Mouse (Mus musculus) spleen, adult 2 months (tissue): Measurements from ENCODE around the gene Wsb1. TPM values are rescaled to one million over a fixed set of nuclear protein-coding genes. Genes with fewer than 3 reads are reported as not detected.

ENCODE experiments used
- DNase-seq, 2 experiments: peaks; one replicate each; pipeline versions ENCODE4 v3.0.0 to v3.0.0-alpha.2; 2012 to 2021; ENCODE audit warnings: low spot score in 2 of 2, low read depth in 1 of 2
- H3K27ac ChIP-seq: fragments of 200-500 bp; 2 replicates; pipeline ENCODE4 v1.5.1; 2012; ENCODE audit warnings: low read length, inconsistent platforms; ENCODE audit not compliant: insufficient read depth
- H3K27me3 ChIP-seq: fragments of 200-500 bp; 2 replicates; pipeline ENCODE4 v1.6.1; 2012; ENCODE audit warnings: mild to moderate bottlenecking, moderate library complexity, low read length, inconsistent platforms; ENCODE audit not compliant: control insufficient read depth, insufficient read depth
- H3K36me3 ChIP-seq: fragments of 200-500 bp; 2 replicates; pipeline ENCODE4 v1.6.1; 2012; ENCODE audit warnings: mild to moderate bottlenecking, low read length, inconsistent platforms; ENCODE audit not compliant: control insufficient read depth, insufficient read depth
- H3K4me1 ChIP-seq: fragments of 200-500 bp; 2 replicates; pipeline ENCODE4 v1.6.1; 2011; ENCODE audit warnings: inconsistent platforms; ENCODE audit not compliant: control insufficient read depth, insufficient read depth, insufficient read length
- H3K4me3 ChIP-seq: fragments of 200-500 bp; 2 replicates; pipeline ENCODE4 v1.5.1; 2011; ENCODE audit warnings: mild to moderate bottlenecking, inconsistent platforms; ENCODE audit not compliant: insufficient read depth, insufficient read length; ENCODE audit errors: extremely low read depth
- CTCF ChIP-seq: fragments of 200-500 bp; IDR thresholded peaks from 2 replicates; pipeline ENCODE4 v1.5.1; 2011; ENCODE audit warnings: mild to moderate bottlenecking, inconsistent platforms; ENCODE audit not compliant: insufficient read depth, insufficient read length, insufficient replicate concordance; ENCODE audit errors: extremely low read depth
- POLR2A ChIP-seq: fragments of 200-500 bp; IDR thresholded peaks from 2 replicates; pipeline ENCODE4 v1.6.1; 2011; ENCODE audit warnings: low read depth, low read length, inconsistent platforms
- WGBS: fragments of 180-500 bp; shearing (Covaris S2); methylation state at CpG from one replicate; pipeline ENCODE4 v1.1.7; 2018; 5-methylcytosine and 5-hydroxymethylcytosine counted together
- polyA plus RNA-seq: library from polyadenylated mRNA; depleted of rRNA; stranded (reverse); fragments of >200 nt; gene quantifications from 2 replicates; pipeline ENCODE4 v1.2.3, GENCODE M21; 2012

The Wsb1 gene
- polyA plus RNA-seq, 1 experiment = 30.1 TPM

- Histone ChIP-seq H3K27ac (no peak overlapping the region), H3K27me3 (no peaks in the 10 kb centered on the region), H3K4me1 (no peaks in the 10 kb centered on the region; the same call in none of the 2 replicates), H3K4me3 (no peak overlapping the region), H3K36me3 (no peaks in the 10 kb centered on the region)
- DNase-seq = no peak
- TF ChIP-seq CTCF (no peak), POLR2A (no peak)
- WGBS = 68% methylated on average over 3 of the region's 3 CpGs
These were observed 38.6 kb upstream of the Wsb1 start for GRCm38 (mm10) chr11:79293025-79293424.

- TF ChIP-seq CTCF (no peak), POLR2A (no peak)
- WGBS = 64% methylated on average over 3 of the region's 3 CpGs
These were observed 37.7 kb upstream of the Wsb1 start for GRCm38 (mm10) chr11:79292130-79292529.

GRCm38 (mm10) chr11:79291651-79292050 is 37.2 kb upstream of the Wsb1 start:
- no peak for DNase-seq
- Histone ChIP-seq H3K4me3 (no peak overlapping the region), H3K27ac (no peak overlapping the region), H3K27me3 (no peaks in the 10 kb centered on the region), H3K4me1 (peaks cover 8% of the 10 kb centered on the region), H3K36me3 (no peaks in the 10 kb centered on the region)
- TF ChIP-seq POLR2A = no peak
- no peak for TF ChIP-seq CTCF
- WGBS = 64% methylated on average over 5 of the region's 5 CpGs

More at GRCm38 (mm10) chr11:79292130-79292529, 37.7 kb upstream of the Wsb1 start:
- H3K27ac ChIP-seq = no peak overlapping the region
- H3K36me3 ChIP-seq = no peaks in the 10 kb centered on the region
- no peak overlapping the region for H3K4me3 ChIP-seq
- no peak for DNase-seq
- H3K4me1 ChIP-seq = peaks cover 6% of the 10 kb centered on the region
- no peaks in the 10 kb centered on the region for H3K27me3 ChIP-seq

GRCm38 (mm10) chr11:79290473-79290872 is 36.0 kb upstream of the Wsb1 start:
- Histone ChIP-seq H3K27me3 (no peaks in the 10 kb centered on the region), H3K36me3 (no peaks in the 10 kb centered on the region), H3K27ac (no peak overlapping the region), H3K4me3 (no peak overlapping the region), H3K4me1 (peaks cover 15% of the 10 kb centered on the region)
- TF ChIP-seq CTCF (peak; percentile 31; the same call in 1 of the 2 replicates), POLR2A (no peak)
- WGBS = 60% methylated on average over 2 of the region's 2 CpGs
- no peak for DNase-seq

- H3K4me1 ChIP-seq = peaks cover 15% of the 10 kb centered on the region
- 89% methylated on average over 5 of the region's 5 CpGs for WGBS
- H3K4me3 ChIP-seq = no peak overlapping the region
- no peak overlapping the region for H3K27ac ChIP-seq
- no peaks in the 10 kb centered on the region for H3K27me3 ChIP-seq
- no peak for DNase-seq
- TF ChIP-seq CTCF (no peak), POLR2A (no peak)
- H3K36me3 ChIP-seq = no peaks in the 10 kb centered on the region
These were observed 34.6 kb upstream of the Wsb1 start for GRCm38 (mm10) chr11:79288913-79289640.

GRCm38 (mm10) chr11:79288278-79288843 is 33.9 kb upstream of the Wsb1 start:
- Histone ChIP-seq H3K27me3 (no peaks in the 10 kb centered on the region), H3K4me1 (peaks cover 15% of the 10 kb centered on the region), H3K36me3 (no peaks in the 10 kb centered on the region), H3K27ac (0 out of 2 replicates have a peak overlapping the region, but pooled peaks have one; percentile 1), H3K4me3 (no peak overlapping the region)
- TF ChIP-seq CTCF = no peak
- no peak for TF ChIP-seq POLR2A
- WGBS = 83% methylated on average over 7 of the region's 7 CpGs
- no peak for DNase-seq

GRCm38 (mm10) chr11:79287447-79287846 is 33.0 kb upstream of the Wsb1 start:
- no peaks in the 10 kb centered on the region for H3K36me3 ChIP-seq
- H3K4me1 ChIP-seq = peaks cover 15% of the 10 kb centered on the region
- TF ChIP-seq POLR2A (no peak), CTCF (no peak)
- H3K27ac ChIP-seq = peak overlapping the region; percentile 63
- no peaks in the 10 kb centered on the region for H3K27me3 ChIP-seq
- H3K4me3 ChIP-seq = no peak overlapping the region
- WGBS = 27% methylated on average over 6 of the region's 6 CpGs
- DNase-seq = no peak
